Mouse (Mus musculus): ENCODE data around the gene Edar. TPM values are rescaled to one million over a fixed set of nuclear protein-coding genes. Genes with fewer than 3 reads are reported as not detected.
A peak's percentile ranks its signal among the peaks of the same experiment; 100 is the strongest.

Edar gene
- polyA plus RNA-seq, 1 experiment from 2014 or later = 0.33 TPM

GRCm38 (mm10) chr10:58672557-58673277 lies 2.7 kb downstream of the Edar start:
- ATAC-seq = no peak
- H3K4me3 ChIP-seq (replicated peaks) = no peak overlapping the region
- H3K27me3 ChIP-seq (replicated peaks) = no peaks in the 10 kb centered on the region; the same call in 1 of the 2 replicates
- H3K27ac ChIP-seq = no peak overlapping the region
- H3K9me3 ChIP-seq = no peaks in the 10 kb centered on the region
- no peak overlapping the region for H3K9ac ChIP-seq
- no peak overlapping the region for H3K4me2 ChIP-seq (replicated peaks)
- 72% methylated on average over 10 of the region's 10 CpGs for WGBS
- no peaks in the 10 kb centered on the region for H3K36me3 ChIP-seq
- peaks cover 3% of the 10 kb centered on the region; the same call in 1 of the 2 replicates for H3K4me1 ChIP-seq (replicated peaks)

DNA sequence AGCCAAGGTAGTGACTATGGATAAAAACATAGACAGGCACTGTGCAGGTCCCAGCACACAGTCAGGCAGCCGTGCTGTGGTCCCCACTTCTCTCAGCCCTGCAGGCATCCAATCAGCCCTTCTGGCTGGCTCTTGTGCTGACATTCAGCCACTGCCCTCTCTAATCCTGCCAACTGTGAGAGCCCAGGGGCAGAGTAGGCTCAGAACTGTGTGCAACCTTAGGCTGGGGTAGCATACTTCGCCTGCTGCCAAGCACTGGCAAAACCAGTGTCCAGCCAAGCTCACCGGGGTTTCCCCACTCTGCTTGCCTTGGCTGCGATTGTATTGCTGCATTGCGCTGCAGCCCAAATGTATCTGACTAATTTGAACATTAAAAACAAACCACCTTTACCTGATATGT lies 11.6 kb downstream of the Edar start:
- Histone ChIP-seq H3K9me3 (no peaks in the 10 kb centered on the region), H3K9ac (no peak overlapping the region), H3K4me3 (replicated peaks) (no peak overlapping the region), H3K27me3 (replicated peaks) (no peaks in the 10 kb centered on the region), H3K36me3 (no peaks in the 10 kb centered on the region), H3K27ac (no peak overlapping the region), H3K4me1 (replicated peaks) (no peaks in the 10 kb centered on the region), H3K4me2 (replicated peaks) (no peak overlapping the region)
- WGBS = 84% methylated on average over 5 of the region's 5 CpGs
- no peak for ATAC-seq

DNA sequence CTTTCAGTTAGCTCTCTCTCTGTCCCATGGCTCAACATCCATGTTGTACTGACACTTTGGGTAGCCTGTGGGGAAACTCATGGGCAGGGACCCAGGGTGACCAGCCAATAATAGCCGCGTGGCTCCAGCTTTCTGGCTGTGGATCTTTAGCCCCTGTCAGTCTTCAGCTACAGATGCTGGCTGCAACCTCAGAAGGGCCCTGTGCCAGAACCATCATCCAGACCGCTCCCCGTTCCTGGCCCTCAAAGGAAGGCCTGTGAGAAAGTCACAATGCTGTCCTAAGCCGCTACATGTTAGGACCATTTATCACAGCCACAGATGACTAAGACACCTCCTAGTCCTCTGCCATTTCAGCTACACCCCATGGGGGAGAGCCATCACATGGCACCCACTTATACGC lies 12.0 kb downstream of the Edar start:
- Histone ChIP-seq H3K4me3 (replicated peaks) (no peak overlapping the region), H3K4me2 (replicated peaks) (no peak overlapping the region), H3K9me3 (no peaks in the 10 kb centered on the region), H3K27me3 (replicated peaks) (no peaks in the 10 kb centered on the region), H3K4me1 (replicated peaks) (no peaks in the 10 kb centered on the region), H3K27ac (no peak overlapping the region), H3K9ac (no peak overlapping the region), H3K36me3 (no peaks in the 10 kb centered on the region)
- no peak for ATAC-seq
- WGBS = 81% methylated on average over 6 of the region's 6 CpGs

DNA sequence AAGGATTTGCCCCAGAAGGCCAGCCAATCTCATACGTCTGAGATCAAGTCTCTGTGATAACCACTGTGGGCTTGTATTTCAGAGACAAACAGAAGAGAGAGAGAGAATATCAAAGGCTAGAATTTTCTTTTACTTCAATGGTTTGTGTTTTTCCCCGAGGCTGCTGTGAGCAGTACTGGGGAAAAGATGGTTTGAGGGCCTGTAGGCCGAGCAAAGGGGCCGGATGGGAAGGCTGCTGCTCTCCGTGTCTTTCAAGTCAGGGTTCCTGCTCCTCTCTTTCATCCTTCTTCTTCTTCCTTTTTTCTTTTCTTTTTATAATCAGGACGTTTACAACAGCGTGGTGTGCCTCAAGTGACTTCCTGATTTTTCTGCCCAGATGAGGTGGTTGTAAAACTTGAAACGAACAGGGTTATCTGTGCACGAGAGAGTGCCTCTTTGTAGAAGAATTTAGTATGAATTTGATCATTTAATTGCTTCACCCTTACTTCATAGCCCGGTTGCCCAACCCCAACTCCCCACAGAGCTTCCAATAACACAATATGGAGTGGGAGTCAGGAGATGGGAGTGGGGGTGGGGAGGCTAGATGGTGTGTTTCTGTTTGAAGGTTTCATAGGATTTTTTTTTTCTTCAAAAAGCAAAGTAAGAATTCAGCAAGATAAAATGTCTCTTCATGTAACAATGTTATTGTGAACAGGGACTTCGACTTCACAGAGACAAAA lies 16.0 kb downstream of the Edar start:
- 50% methylated on average over 11 of the region's 11 CpGs for WGBS
- ATAC-seq = no peak

DNA sequence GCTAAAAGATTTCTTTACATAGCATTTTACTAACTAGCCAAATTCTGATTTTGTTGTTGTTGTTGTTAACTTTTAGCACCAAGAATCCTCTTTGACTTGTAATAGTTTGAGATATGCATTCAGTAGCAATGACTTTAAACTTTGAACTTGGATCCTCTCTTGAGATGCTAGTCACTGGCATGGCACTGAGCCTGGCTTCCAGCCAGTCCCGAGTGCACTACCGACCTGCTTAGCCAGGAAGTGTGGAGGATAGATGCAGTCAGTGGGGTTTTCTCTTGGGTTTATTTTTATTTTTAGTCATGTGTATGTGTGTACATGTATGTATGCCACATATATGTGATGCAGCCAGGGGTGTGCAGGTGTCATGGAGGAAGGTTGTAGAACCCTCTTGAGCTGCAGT lies 17.7 kb downstream of the Edar start:
- Histone ChIP-seq H3K27me3 (replicated peaks) (no peaks in the 10 kb centered on the region), H3K9ac (no peak overlapping the region)

More for the DNA sequence above, 16.0 kb downstream of the Edar start:
- no peaks in the 10 kb centered on the region for H3K4me1 ChIP-seq (replicated peaks)
- H3K4me3 ChIP-seq (replicated peaks) = no peak overlapping the region
- no peaks in the 10 kb centered on the region for H3K36me3 ChIP-seq
- no peak overlapping the region for H3K4me2 ChIP-seq (replicated peaks)
- no peaks in the 10 kb centered on the region for H3K9me3 ChIP-seq
- no peaks in the 10 kb centered on the region for H3K27me3 ChIP-seq (replicated peaks)
- H3K9ac ChIP-seq = no peak overlapping the region
- H3K27ac ChIP-seq = no peak overlapping the region

DNA sequence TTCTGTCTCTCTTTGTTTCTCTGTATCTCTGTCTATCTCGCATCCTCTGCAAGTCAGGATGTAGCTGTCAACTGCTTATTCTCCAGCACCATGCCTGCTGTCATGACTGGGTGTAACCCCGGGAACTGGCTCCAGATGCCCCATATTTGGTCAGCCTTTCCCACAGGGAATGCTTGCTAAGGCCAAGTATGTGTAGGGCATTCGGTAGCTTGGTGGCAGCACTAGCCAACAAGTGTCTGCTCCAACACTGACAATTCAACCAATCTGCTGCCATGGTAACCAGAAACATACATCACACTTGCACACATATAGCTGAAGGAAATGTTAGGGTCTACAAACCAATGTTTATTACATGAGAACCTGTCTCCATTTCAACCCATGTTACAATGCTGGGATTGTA lies 21.8 kb downstream of the Edar start:
- no peaks in the 10 kb centered on the region for H3K36me3 ChIP-seq
- no peaks in the 10 kb centered on the region for H3K27me3 ChIP-seq (replicated peaks)
- H3K9ac ChIP-seq = no peak overlapping the region
- 0 out of 2 replicates have a peak, but pooled peaks cover 10% of the 10 kb centered on the region for H3K4me1 ChIP-seq (replicated peaks)
- no peak for ATAC-seq
- no peak overlapping the region for H3K4me2 ChIP-seq (replicated peaks)
- no peaks in the 10 kb centered on the region for H3K9me3 ChIP-seq
- no peak overlapping the region for H3K27ac ChIP-seq
- no peak overlapping the region for H3K4me3 ChIP-seq (replicated peaks)
- 78% methylated on average over 3 of the region's 3 CpGs for WGBS

More for the DNA sequence above, 17.7 kb downstream of the Edar start:
- H3K27ac ChIP-seq = no peak overlapping the region
- no peak overlapping the region for H3K4me2 ChIP-seq (replicated peaks)
- H3K4me3 ChIP-seq (replicated peaks) = no peak overlapping the region
- H3K36me3 ChIP-seq = no peaks in the 10 kb centered on the region
- 25% methylated on average over 2 of the region's 2 CpGs for WGBS
- no peaks in the 10 kb centered on the region for H3K9me3 ChIP-seq
- no peak for ATAC-seq
- no peaks in the 10 kb centered on the region for H3K4me1 ChIP-seq (replicated peaks)

- Histone ChIP-seq H3K4me2 (replicated peaks) (peak overlapping the region; percentile 44), H3K9me3 (no peaks in the 10 kb centered on the region), H3K27ac (no peak overlapping the region), H3K4me3 (replicated peaks) (no peak overlapping the region), H3K9ac (no peak overlapping the region), H3K36me3 (no peaks in the 10 kb centered on the region), H3K4me1 (replicated peaks) (0 out of 2 replicates have a peak, but pooled peaks cover 10% of the 10 kb centered on the region), H3K27me3 (replicated peaks) (no peaks in the 10 kb centered on the region)
- WGBS = 32% methylated on average over 10 of the region's 10 CpGs
- ATAC-seq = no peak
These were observed 22.7 kb downstream of the Edar start for GRCm38 (mm10) chr10:58652418-58653394.

GRCm38 (mm10) chr10:58652045-58652417 lies 23.4 kb downstream of the Edar start:
- H3K4me3 ChIP-seq (replicated peaks) = no peak overlapping the region
- no peak for ATAC-seq

DNA sequence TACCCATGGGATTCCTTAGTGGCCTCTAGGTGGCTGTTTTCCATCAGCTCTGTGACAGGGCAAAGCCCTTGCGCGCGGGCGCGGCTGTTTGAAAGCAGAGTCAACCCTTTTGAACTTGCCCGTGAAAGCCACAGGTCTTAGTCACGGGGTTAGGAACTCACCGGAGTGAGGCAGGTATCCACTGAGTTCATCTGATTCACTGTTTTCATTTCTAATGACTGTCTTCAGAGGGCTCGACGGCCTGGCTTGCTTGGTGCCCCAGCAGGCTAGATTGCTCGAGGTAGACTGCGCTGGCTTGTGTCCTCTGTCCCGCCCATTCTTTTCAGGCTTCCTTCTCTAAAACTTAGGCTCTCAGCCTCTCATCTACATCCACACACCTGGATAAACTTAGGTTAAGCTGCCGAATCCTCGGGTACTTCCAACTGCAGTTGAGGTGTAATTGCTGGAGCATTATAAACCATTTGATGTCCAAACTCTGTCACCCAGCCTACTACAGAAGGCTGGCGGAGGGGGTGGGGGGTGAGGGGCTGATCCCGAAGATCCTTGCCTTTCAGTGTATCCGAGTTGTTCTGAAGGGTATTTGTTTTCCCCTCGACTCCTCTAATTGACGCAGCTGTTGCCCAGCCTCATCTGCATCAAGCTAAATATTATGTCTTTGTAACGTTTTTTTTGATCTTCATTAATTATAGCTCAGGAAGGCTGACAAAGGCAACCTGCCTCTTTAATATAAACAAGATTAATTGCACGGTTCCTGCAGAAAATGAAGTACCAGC lies 24.0 kb downstream of the Edar start:
- no peaks in the 10 kb centered on the region for H3K9me3 ChIP-seq
- peak overlapping the region; percentile 44 for H3K4me2 ChIP-seq (replicated peaks)
- no peaks in the 10 kb centered on the region for H3K27me3 ChIP-seq (replicated peaks)
- no peak overlapping the region for H3K27ac ChIP-seq
- H3K4me1 ChIP-seq (replicated peaks) = 0 out of 2 replicates have a peak, but pooled peaks cover 10% of the 10 kb centered on the region
- H3K36me3 ChIP-seq = no peaks in the 10 kb centered on the region
- ATAC-seq = peak; percentile 49; the same call in 1 of the 2 replicates
- H3K4me3 ChIP-seq (replicated peaks) = 0 out of 2 replicates have a peak overlapping the region, but pooled peaks have one; percentile 3
- WGBS = 9% methylated on average over 22 of the region's 22 CpGs
- no peak overlapping the region for H3K9ac ChIP-seq

More at GRCm38 (mm10) chr10:58652045-58652417, 23.4 kb downstream of the Edar start:
- Histone ChIP-seq H3K27ac (no peak overlapping the region), H3K4me2 (replicated peaks) (peak overlapping the region; percentile 44), H3K36me3 (no peaks in the 10 kb centered on the region), H3K27me3 (replicated peaks) (no peaks in the 10 kb centered on the region), H3K4me1 (replicated peaks) (0 out of 2 replicates have a peak, but pooled peaks cover 10% of the 10 kb centered on the region), H3K9ac (no peak overlapping the region), H3K9me3 (no peaks in the 10 kb centered on the region)
- WGBS = 5% methylated on average over 9 of the region's 9 CpGs

GRCm38 (mm10) chr10:58648787-58649186 lies 26.7 kb downstream of the Edar start:
- H3K27ac ChIP-seq = no peak overlapping the region
- no peaks in the 10 kb centered on the region for H3K36me3 ChIP-seq
- H3K9ac ChIP-seq = no peak overlapping the region
- ATAC-seq = no peak
- H3K4me3 ChIP-seq (replicated peaks) = no peak overlapping the region
- H3K9me3 ChIP-seq = no peaks in the 10 kb centered on the region
- H3K27me3 ChIP-seq (replicated peaks) = no peaks in the 10 kb centered on the region
- 76% methylated on average over 5 of the region's 5 CpGs for WGBS
- H3K4me2 ChIP-seq (replicated peaks) = no peak overlapping the region
- 0 out of 2 replicates have a peak, but pooled peaks cover 12% of the 10 kb centered on the region for H3K4me1 ChIP-seq (replicated peaks)

- H3K4me1 ChIP-seq (replicated peaks) = 0 out of 2 replicates have a peak, but pooled peaks cover 5% of the 10 kb centered on the region
- ATAC-seq = no peak
- 50% methylated on average over 5 of the region's 5 CpGs for WGBS
- H3K4me3 ChIP-seq (replicated peaks) = no peak overlapping the region
- H3K4me2 ChIP-seq (replicated peaks) = no peak overlapping the region
- H3K36me3 ChIP-seq = no peaks in the 10 kb centered on the region
- no peaks in the 10 kb centered on the region for H3K9me3 ChIP-seq
- H3K27me3 ChIP-seq (replicated peaks) = no peaks in the 10 kb centered on the region
- H3K9ac ChIP-seq = no peak overlapping the region
- H3K27ac ChIP-seq = no peak overlapping the region
These were observed 30.8 kb downstream of the Edar start for GRCm38 (mm10) chr10:58644671-58645070.

Data from intestine, embryonic 15.5 days (tissue).